Mouse (Mus musculus) embryonic facial prominence, embryonic 14.5 days (tissue): ENCODE results near the gene Cfi. TPM values are rescaled to one million over a fixed set of nuclear protein-coding genes. Genes with fewer than 3 reads are reported as not detected.
A peak's percentile ranks its signal among the peaks of the same experiment; 100 is the strongest.

Experiments
- ATAC-seq: fragments of 200-750 bp; cut with Nextera tagmentation; 2 replicates; pipeline ENCODE4 v1.8.0; 2017; ENCODE audit warnings: low read depth, moderate number of reproducible peaks, moderate TSS enrichment
- DNase-seq: peaks from one replicate; pipeline ENCODE4 v3.0.0-alpha.2; 2015; ENCODE audit warnings: low spot score
- H3K27ac ChIP-seq: fragments of 300-500 bp; sonication (generic); replicated peaks from 2 replicates; pipeline ENCODE4 v1.5.1; 2014; ENCODE audit warnings: low read depth, mild to moderate bottlenecking, low read length, moderate library complexity
- H3K27me3 ChIP-seq: fragments of 300-500 bp; sonication (generic); replicated peaks from 2 replicates; pipeline ENCODE4 v1.6.1; 2014; ENCODE audit warnings: low read length; ENCODE audit not compliant: control insufficient read depth, insufficient read depth
- H3K36me3 ChIP-seq: fragments of 300-500 bp; sonication (generic); 2 replicates; pipeline ENCODE4 v1.6.1; 2014; ENCODE audit warnings: low read length, mixed read lengths; ENCODE audit not compliant: control insufficient read depth, insufficient read depth
- H3K4me1 ChIP-seq: fragments of 300-500 bp; sonication (generic); 2 replicates; pipeline ENCODE4 v1.6.1; 2014; ENCODE audit warnings: antibody characterized with exemption, low read length; ENCODE audit not compliant: control insufficient read depth, insufficient read depth
- H3K4me2 ChIP-seq: fragments of 300-500 bp; sonication (generic); 2 replicates; pipeline ENCODE4 v1.6.1; 2014; ENCODE audit warnings: low read depth, mild to moderate bottlenecking, low read length, moderate library complexity, mixed read lengths
- H3K4me3 ChIP-seq: fragments of 300-500 bp; sonication (generic); 2 replicates; pipeline ENCODE4 v1.5.1; 2014; ENCODE audit warnings: low read depth, mild to moderate bottlenecking, low read length
- H3K9ac ChIP-seq: fragments of 300-500 bp; sonication (generic); 2 replicates; pipeline ENCODE4 v1.6.1; 2014; ENCODE audit warnings: low read depth, mild to moderate bottlenecking, low read length, moderate library complexity, mixed read lengths
- H3K9me3 ChIP-seq: fragments of 300-500 bp; sonication (generic); 2 replicates; pipeline ENCODE4 v1.6.1; 2016; ENCODE audit warnings: low read length; ENCODE audit not compliant: control insufficient read depth
- WGBS: fragments of 180-500 bp; shearing (Covaris S2); extraction: QIAGEN DNeasy Blood & Tissue Kit; methylation state at CpG from one replicate; pipeline ENCODE4 v1.1.7; 2014; 5-methylcytosine and 5-hydroxymethylcytosine counted together
- polyA plus RNA-seq: library from polyadenylated mRNA; unstranded; fragments of >200 nt; fragmentation: Nextera tagmentation; extraction: Ambion mirVana; gene quantifications from 2 replicates; pipeline ENCODE4 v1.2.1, GENCODE M21; 2014

The Cfi gene
- polyA plus RNA-seq, 1 experiment from 2014 or later: 0.29 TPM

DNA sequence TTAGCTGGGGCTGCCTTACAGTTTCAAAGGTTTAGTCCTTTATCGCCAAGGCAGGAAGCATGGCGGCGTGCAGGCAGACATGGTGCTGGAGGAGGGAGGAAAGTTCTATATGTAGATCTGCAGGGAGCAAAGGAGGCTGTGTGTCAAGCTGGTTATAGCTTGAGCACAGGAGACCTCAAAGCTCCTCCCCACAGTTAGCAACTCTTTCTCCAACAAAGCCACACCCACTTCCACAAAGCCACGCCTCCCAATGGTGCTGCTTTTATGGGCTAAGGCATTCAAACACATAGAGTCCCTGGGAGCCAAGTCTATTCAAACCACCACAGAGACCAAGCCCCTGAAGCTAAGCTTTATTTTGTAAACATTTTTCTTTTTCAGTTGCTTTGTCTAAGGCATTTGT, 63.2 kb downstream of the Cfi start:
- Histone ChIP-seq H3K27ac (no peak overlapping the region), H3K36me3 (no peaks in the 10 kb centered on the region), H3K9me3 (no peaks in the 10 kb centered on the region), H3K4me3 (no peak overlapping the region), H3K4me1 (peaks cover 10% of the 10 kb centered on the region), H3K9ac (no peak overlapping the region), H3K4me2 (no peak overlapping the region), H3K27me3 (no peaks in the 10 kb centered on the region)
- WGBS: 72% methylated on average over 4 of the region's 4 CpGs
- DNase-seq (no peak), ATAC-seq (no peak)

DNA sequence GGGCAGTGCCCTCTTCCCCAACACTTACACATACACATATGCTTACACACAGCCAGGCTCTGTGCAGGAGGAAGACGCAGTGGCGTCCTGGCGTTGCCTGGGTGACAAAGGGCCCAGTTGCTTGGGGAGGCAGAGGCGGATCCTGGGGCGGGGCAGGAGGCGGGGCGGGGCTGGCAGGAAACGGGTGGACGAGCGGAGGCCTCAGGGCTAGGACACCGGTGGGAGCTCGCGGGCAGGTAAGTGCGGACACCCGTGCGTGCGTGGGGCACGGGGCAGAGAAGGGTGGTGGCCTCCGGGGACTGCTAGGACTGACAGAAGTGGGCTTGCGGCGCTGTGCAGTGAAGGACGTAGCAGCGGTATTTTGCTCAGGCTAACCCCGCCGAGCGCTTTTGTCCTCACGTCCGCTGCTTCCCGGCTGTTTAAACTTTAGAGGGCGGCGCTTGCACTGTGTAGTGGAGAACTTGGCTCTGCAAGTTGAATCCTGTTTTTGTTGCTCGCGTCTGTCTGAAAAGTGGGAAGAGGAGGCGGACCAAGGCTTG, 65.7 kb downstream of the Cfi start, which contains the start of gene Casp6:
TSS of gene Casp6 (plus strand) at position 155 of the 539 bp plus-strand sequence.
- Histone ChIP-seq H3K27ac (peak within 1 kb of the TSS; percentile 61), H3K27me3 (no peaks in the 10 kb centered on the region), H3K9ac (peak within 1 kb of the TSS; percentile 80), H3K4me2 (peak within 1 kb of the TSS; percentile 57), H3K4me3 (peak within 1 kb of the TSS; percentile 66), H3K4me1 (peaks cover 10% of the 10 kb centered on the region), H3K9me3 (no peaks in the 10 kb centered on the region), H3K36me3 (no peaks in the 10 kb centered on the region; the same call in 1 of the 2 replicates)
- WGBS: under 1% methylated on average over 27 of the region's 34 CpGs
- peak; percentile 97 for ATAC-seq
- DNase-seq: peak; percentile 92

DNA sequence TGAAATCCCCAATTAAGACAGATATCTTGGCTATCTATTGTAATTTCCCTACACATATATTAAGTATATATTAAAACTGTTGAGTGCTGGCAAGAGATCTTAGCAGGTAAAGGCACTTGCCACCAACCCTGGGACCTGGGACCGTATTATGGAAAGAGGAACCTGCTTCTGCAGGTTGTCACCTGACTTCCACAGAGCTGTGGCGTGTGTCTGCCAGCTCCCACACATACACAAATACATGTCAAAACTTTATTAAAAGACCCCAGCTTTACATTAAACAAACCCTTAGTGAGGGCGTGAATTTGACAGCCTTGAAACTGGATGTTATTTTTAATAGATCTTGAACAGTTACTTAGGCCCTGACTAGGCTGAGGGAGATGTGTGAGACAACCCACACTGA, 67.7 kb downstream of the Cfi start:
- Histone ChIP-seq H3K27ac (no peak overlapping the region), H3K4me3 (no peak overlapping the region), H3K27me3 (no peaks in the 10 kb centered on the region), H3K4me2 (no peak overlapping the region), H3K36me3 (peaks cover 6% of the 10 kb centered on the region; the same call in 1 of the 2 replicates), H3K9me3 (no peaks in the 10 kb centered on the region), H3K4me1 (peaks cover 10% of the 10 kb centered on the region), H3K9ac (no peak overlapping the region)
- WGBS: 87% methylated on average over 3 of the region's 3 CpGs
- ATAC-seq (no peak), DNase-seq (no peak)

DNA sequence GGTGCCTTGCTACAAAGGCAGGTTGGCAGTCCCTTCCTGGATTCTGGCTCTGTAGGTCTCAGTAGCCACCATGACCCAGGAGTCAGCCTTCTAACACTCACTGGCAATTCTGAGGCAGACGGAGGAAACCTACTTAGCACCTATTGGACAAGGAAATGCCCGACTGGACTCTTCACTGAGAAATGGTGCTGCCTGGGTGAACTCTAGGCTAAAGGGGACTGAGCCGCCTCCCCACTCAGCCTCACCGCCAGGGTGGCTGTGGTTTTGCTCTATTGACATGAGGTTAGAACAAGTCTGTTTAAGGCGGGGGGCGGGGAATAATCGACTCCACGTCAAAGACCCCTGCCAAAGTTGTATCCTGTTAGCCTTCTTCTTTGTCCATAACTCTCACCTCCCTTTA, 68.2 kb downstream of the Cfi start:
- no peak overlapping the region for H3K9ac ChIP-seq
- no peak for ATAC-seq
- H3K9me3 ChIP-seq: no peaks in the 10 kb centered on the region
- no peak overlapping the region for H3K4me3 ChIP-seq
- no peak for DNase-seq
- H3K27ac ChIP-seq: no peak overlapping the region
- H3K36me3 ChIP-seq: peaks cover 10% of the 10 kb centered on the region
- 88% methylated on average over 8 of the region's 8 CpGs for WGBS
- H3K27me3 ChIP-seq: no peaks in the 10 kb centered on the region
- H3K4me1 ChIP-seq: peaks cover 10% of the 10 kb centered on the region
- no peak overlapping the region for H3K4me2 ChIP-seq

DNA sequence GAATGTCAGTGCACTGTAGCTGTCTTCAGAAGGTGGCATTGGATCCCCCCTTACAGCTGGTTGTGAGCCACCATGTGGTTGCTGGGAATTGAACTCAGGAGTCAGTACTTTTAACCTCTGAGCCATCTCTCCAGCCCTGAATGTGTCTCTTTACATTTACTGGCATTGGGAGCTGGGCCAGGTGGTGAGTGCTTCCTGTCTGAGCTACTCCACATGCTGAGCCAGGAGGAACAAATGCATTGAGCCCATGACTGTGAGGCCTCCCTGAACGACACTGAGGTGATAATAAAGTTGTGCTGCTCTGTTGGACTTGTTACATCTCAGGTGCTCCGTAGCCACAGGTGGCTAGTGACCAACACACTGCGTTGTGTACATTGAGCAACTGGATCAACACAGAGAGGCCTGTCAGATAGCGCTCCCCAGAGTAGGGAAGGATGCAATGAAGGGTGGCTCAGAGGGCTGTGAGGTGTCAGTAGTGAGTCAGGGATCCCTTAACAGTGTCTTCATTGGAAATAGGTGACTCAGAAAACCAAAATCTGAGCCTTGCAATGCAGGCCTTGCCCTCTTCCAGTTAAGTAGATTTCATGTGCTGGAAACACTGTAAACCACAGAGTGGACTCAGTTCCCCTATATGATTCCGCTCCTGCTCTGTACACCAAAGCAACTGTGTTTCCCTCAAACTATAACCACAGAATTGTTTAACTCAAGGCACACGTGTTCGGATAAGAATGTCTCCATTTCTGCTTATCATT, 68.9 kb downstream of the Cfi start:
- no peaks in the 10 kb centered on the region for H3K9me3 ChIP-seq
- H3K27ac ChIP-seq: no peak overlapping the region
- no peak overlapping the region for H3K9ac ChIP-seq
- WGBS: 83% methylated on average over 7 of the region's 7 CpGs
- peaks cover 17% of the 10 kb centered on the region for H3K36me3 ChIP-seq
- DNase-seq (no peak), ATAC-seq (no peak)
- no peaks in the 10 kb centered on the region for H3K27me3 ChIP-seq
- H3K4me3 ChIP-seq: no peak overlapping the region
- no peak overlapping the region for H3K4me2 ChIP-seq
- peaks cover 10% of the 10 kb centered on the region for H3K4me1 ChIP-seq

DNA sequence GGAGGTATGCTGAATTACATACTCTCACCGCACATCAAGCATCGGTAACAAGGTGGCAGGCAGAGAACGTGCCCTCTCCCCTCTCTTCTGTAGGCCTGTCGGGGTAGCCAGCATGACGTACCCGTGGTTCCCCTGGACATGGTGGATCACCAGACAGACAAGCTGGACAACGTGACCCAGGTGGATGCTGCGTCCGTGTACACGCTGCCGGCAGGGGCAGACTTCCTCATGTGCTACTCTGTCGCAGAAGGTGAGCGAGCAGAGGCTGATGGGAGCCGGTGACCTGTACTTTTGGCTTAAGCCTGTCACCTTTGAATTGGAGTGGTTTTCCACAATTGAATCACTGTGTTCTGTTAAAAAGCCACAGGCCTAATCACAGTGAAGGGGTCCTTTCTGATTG, 76.3 kb downstream of the Cfi start:
- Histone ChIP-seq H3K9ac (no peak overlapping the region), H3K4me3 (no peak overlapping the region), H3K9me3 (no peaks in the 10 kb centered on the region), H3K4me2 (no peak overlapping the region), H3K4me1 (no peaks in the 10 kb centered on the region), H3K36me3 (peaks cover 68% of the 10 kb centered on the region), H3K27ac (no peak overlapping the region), H3K27me3 (no peaks in the 10 kb centered on the region)
- no peak for DNase-seq
- no peak for ATAC-seq
- WGBS: 96% methylated on average over 14 of the region's 14 CpGs

DNA sequence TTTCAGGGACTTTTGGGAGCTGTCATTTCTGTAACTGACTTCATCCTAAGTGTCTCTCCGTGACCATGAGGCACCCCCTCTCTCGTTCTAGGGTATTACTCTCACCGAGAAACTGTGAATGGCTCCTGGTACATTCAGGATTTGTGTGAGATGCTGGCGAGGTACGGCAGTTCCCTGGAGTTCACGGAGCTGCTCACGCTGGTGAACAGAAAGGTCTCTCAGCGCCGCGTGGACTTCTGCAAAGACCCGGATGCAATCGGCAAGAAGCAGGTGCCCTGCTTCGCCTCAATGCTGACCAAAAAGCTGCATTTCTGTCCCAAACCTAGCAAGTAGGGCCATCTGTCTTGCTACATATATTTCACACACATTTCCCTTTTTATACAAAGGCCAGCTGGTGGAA, 77.6 kb downstream of the Cfi start:
- Histone ChIP-seq H3K4me3 (no peak overlapping the region), H3K4me2 (no peak overlapping the region), H3K9me3 (no peaks in the 10 kb centered on the region), H3K27me3 (no peaks in the 10 kb centered on the region), H3K36me3 (peaks cover 63% of the 10 kb centered on the region), H3K27ac (no peak overlapping the region), H3K4me1 (no peaks in the 10 kb centered on the region), H3K9ac (no peak overlapping the region; the same call in 1 of the 2 replicates)
- ATAC-seq: no peak
- WGBS: 93% methylated on average over 13 of the region's 13 CpGs
- no peak for DNase-seq

DNA sequence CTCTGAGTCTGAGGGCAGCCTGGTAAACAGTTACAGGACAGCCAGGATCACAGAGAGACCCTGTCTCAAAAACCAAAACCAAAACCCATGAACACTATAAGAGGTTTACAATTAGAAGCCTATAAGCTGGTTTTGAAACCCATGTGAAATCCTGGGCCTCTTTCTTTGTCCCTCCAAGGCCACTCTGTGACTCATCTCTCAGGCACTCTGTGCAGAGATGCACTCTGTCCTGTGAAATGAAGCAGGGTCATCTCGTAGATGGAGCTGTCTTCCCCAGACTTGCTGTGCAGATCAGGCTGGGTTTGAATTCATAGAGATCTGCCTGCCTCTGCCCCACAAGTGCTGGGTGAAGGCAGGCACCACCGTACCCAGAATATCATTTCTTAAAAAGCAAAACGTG, 81.7 kb downstream of the Cfi start:
- 82% methylated on average over 3 of the region's 3 CpGs for WGBS

DNA sequence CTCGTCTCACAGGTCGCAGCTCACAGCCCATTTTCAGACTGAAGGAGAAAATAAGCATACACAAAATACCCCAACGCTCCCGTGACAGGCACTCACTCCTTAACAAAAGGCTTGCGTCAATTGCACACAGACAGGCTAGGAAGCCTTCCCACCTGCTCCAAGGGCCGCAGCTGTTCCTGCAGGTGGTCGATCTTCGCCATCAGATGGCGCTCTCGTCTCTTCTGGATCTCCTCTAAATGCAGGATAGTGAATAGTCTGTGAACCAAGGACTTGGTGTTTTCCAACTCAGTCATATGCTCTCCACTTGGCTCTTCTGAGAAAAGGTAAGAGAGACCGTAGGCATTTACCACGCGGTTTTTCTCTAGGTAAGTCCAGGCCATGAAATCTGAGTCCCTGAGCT, 82.8 kb downstream of the Cfi start:
- no peak overlapping the region for H3K27ac ChIP-seq
- peak; percentile 79 for DNase-seq
- WGBS: 17% methylated on average over 13 of the region's 13 CpGs
- H3K4me1 ChIP-seq: no peaks in the 10 kb centered on the region
- no peak overlapping the region for H3K4me3 ChIP-seq
- ATAC-seq: peak; percentile 81
- no peaks in the 10 kb centered on the region for H3K9me3 ChIP-seq
- H3K9ac ChIP-seq: no peak overlapping the region
- H3K4me2 ChIP-seq: no peak overlapping the region
- H3K27me3 ChIP-seq: no peaks in the 10 kb centered on the region
- peaks cover 12% of the 10 kb centered on the region for H3K36me3 ChIP-seq

More for the DNA sequence above, 81.7 kb downstream of the Cfi start:
- Histone ChIP-seq H3K4me3 (no peak overlapping the region), H3K9ac (no peak overlapping the region), H3K9me3 (no peaks in the 10 kb centered on the region), H3K4me1 (no peaks in the 10 kb centered on the region), H3K4me2 (no peak overlapping the region), H3K36me3 (peaks cover 22% of the 10 kb centered on the region), H3K27ac (no peak overlapping the region), H3K27me3 (no peaks in the 10 kb centered on the region)
- ATAC-seq: no peak
- no peak for DNase-seq
